Mouse (Mus musculus): Measurements from ENCODE around the gene Gm10272.
"Not testable (repeated sequence)": the region's sequence is repeated elsewhere in the genome, so short reads cannot be mapped to it uniquely, and the experiment has no call there.

DNA sequence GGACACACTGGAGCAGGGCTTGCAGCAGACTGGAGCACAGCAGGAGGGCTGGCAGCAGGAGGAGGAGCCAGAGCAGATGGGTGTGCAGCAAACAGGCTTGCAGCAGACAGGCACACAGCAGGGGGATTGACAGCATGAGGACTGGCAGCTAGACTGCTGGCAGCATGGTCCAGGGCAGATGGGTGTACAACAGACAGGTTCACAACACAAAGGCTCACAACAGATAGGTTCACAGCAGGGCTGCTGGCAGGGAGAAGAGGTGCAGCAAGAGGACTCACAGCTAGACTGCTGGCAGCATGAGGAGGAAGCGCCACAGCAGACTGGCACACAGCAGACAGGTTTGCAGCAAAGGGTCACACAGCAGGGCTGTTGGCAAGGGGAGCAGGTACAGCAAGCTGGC lies 44.3 kb downstream of the Gm10272 start:
- not testable (repeated sequence) for TF ChIP-seq CTCF (IDR thresholded peaks at IDR 0.05; ENCODE audit: borderline replicate concordance, insufficient read depth, low read depth, low read length); POLR2A (IDR thresholded peaks at IDR 0.05; ENCODE audit: borderline replicate concordance, insufficient read depth, low read length)

Data from cerebellum, adult 2 months (tissue).